Mouse (Mus musculus) midbrain, embryonic 12.5 days (tissue): ENCODE measurements at regions not wholly inside any gene's neighbourhood (a gene's known extent, or its start where the extent isn't known, plus 50 kb on each side); places are given as distances from the start of the nearest gene placed in this dataset.

Experiments
- ATAC-seq: fragments of 200-750 bp; cut with Nextera tagmentation; 2 replicates; pipeline ENCODE4 v1.8.0; 2017; ENCODE audit warnings: low read depth, moderate TSS enrichment, moderate library complexity; ENCODE audit not compliant: low FRiP score
- H3K27ac ChIP-seq: fragments of 300-500 bp; sonication (generic); replicated peaks from 2 replicates; pipeline ENCODE4 v1.5.1; 2016; ENCODE audit warnings: mild to moderate bottlenecking
- H3K27me3 ChIP-seq: fragments of 300-500 bp; sonication (generic); 2 replicates; pipeline ENCODE4 v1.6.1; 2016; ENCODE audit warnings: mild to moderate bottlenecking
- H3K36me3 ChIP-seq: fragments of 300-500 bp; sonication (generic); 2 replicates; pipeline ENCODE4 v1.6.1; 2016
- H3K4me1 ChIP-seq: fragments of 300-500 bp; sonication (generic); 2 replicates; pipeline ENCODE4 v1.6.1; 2016
- H3K4me2 ChIP-seq: fragments of 300-500 bp; sonication (generic); replicated peaks from 2 replicates; pipeline ENCODE4 v1.6.1; 2016; ENCODE audit warnings: mild to moderate bottlenecking, moderate library complexity
- H3K4me3 ChIP-seq: fragments of 300-500 bp; sonication (generic); 2 replicates; pipeline ENCODE4 v1.5.1; 2016; ENCODE audit warnings: mild to moderate bottlenecking
- H3K9ac ChIP-seq: fragments of 300-500 bp; sonication (generic); replicated peaks from 2 replicates; pipeline ENCODE4 v1.6.1; 2016; ENCODE audit warnings: mild to moderate bottlenecking, moderate library complexity
- H3K9me3 ChIP-seq: fragments of 300-500 bp; sonication (generic); 2 replicates; pipeline ENCODE4 v1.6.1; 2016; ENCODE audit warnings: mild to moderate bottlenecking
- whole genome bisulfite sequencing: fragments of 180-500 bp; shearing (Covaris S2); methylation state at CpG from one replicate; pipeline ENCODE4 v1.1.7; 2016; 5-methylcytosine and 5-hydroxymethylcytosine counted together

DNA sequence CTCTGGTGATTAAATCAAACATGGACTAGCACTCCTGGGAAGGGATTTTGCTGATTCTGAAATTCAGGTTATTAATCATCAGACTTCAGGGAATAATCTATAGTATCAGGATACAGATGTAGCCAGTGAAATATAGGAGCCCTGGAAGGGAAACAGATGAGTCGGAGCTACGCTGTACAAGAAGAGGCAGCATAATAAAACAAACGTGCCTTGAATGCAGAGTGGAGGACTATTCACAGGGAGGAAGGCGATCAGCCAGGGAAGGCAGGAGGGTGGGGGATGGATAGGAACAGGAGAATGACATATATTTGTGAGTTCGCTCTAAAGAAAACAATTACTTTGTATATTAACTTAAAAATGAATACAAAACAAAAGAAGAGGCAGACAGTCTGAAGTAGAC, 286.6 kb upstream of the Got2 start:
- WGBS, result 77% methylated on average over 5 of the region's 5 CpGs
- Histone ChIP-seq H3K4me3 (no peak overlapping the region), H3K4me1 (no peaks in the 10 kb centered on the region), H3K4me2 (no peak overlapping the region), H3K9ac (no peak overlapping the region), H3K36me3 (no peaks in the 10 kb centered on the region), H3K27me3 (no peaks in the 10 kb centered on the region), H3K9me3 (no peaks in the 10 kb centered on the region), H3K27ac (no peak overlapping the region)
- ATAC-seq, result peak; percentile 75; the same call in 1 of the 2 replicates

- no peak for ATAC-seq
- 94% methylated on average over 8 of the region's 8 CpGs for WGBS
- Histone ChIP-seq H3K4me2 (no peak overlapping the region), H3K9ac (no peak overlapping the region), H3K4me3 (no peak overlapping the region), H3K27me3 (no peaks in the 10 kb centered on the region), H3K27ac (no peak overlapping the region), H3K9me3 (no peaks in the 10 kb centered on the region), H3K4me1 (no peaks in the 10 kb centered on the region), H3K36me3 (no peaks in the 10 kb centered on the region)
Observed at GRCm38 (mm10) chr8:96164933-96165332, 276.6 kb upstream of the Got2 start.

DNA sequence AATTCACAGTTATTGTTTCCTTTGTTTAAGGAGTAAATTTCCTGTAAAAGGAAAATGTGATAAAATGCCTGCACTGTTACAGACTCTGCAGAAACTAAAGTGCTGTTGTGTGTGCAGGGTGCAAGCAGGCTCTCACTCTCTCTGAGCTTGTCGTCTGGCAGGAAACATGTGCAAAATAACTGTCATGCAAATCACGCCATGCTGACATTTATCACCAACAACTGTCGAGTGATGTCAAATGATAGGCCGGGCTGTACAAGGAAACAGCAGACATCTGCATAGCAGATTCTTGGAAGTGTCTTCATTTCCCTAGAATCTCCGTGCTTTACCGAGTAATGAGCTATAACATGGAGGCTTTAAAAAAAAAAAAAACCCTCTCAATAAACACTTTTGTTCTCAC, 271.6 kb upstream of the Got2 start:
- WGBS, result 78% methylated on average over 6 of the region's 6 CpGs
- no peak for ATAC-seq
- Histone ChIP-seq H3K4me3 (no peak overlapping the region), H3K4me1 (no peaks in the 10 kb centered on the region), H3K27me3 (no peaks in the 10 kb centered on the region), H3K36me3 (no peaks in the 10 kb centered on the region), H3K4me2 (no peak overlapping the region), H3K9ac (no peak overlapping the region), H3K9me3 (no peaks in the 10 kb centered on the region), H3K27ac (no peak overlapping the region)

DNA sequence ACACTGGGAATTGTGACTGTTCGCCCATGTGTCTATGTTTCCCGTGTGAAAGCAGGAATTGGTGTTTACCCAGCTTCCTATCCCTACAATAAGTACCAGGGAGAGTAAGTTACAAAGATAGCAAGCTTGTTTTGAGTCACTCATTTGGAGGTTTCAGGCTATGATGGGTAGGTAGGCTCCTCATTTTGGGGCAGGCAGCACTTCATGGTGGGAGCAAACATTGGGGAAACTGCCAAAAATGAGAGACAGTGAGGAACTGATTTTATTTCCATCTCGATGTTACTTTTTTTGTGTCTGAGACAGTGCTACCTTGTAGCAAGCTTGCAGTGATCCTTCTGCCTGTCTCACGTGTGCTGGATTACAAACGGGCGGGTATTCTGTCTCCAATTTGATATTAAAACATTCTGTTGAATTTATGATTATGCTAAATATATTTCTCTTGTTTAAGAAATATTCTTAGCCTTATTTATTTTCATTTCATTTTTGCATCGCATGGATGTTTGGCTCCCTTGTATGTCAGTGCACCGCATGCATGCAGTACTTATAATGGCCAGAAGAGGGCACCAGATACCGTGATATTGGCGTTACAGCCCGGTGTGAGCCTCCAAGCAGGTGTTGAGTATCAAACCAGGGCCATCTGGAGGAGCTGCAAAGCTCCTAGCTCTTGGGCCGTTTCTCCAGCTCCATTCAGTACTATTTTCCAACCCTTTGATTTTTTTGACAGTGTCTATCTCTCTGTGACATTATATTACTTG, 264.3 kb upstream of the Got2 start:
- Histone ChIP-seq H3K36me3 (no peaks in the 10 kb centered on the region), H3K9ac (no peak overlapping the region), H3K4me3 (no peak overlapping the region), H3K4me2 (no peak overlapping the region), H3K9me3 (no peaks in the 10 kb centered on the region), H3K27me3 (no peaks in the 10 kb centered on the region), H3K4me1 (no peaks in the 10 kb centered on the region), H3K27ac (no peak overlapping the region)
- ATAC-seq, result no peak; the same call in 1 of the 2 replicates
- 42% methylated on average over 12 of the region's 12 CpGs for WGBS

DNA sequence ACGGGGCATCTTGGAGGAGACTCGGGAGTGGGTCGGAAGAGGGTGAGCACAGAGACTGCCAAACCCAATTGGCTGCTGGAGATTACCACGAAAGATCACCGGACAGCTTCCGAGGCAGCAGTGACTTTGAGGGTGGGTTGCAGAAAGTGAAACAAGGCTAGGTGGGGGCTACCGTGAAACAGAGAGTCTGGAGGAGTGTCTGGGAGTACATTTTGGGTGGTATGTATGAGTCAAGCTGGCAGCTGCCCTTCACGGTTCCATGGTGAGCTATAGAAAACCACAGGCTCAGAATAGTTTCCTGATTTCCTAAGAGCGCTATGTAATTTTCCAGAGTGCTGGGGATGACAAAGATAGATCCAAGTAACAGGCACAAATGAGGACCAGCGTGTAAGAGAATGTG, 263.7 kb upstream of the Got2 start:
- H3K36me3 ChIP-seq, result no peaks in the 10 kb centered on the region
- no peak overlapping the region for H3K4me3 ChIP-seq
- H3K27me3 ChIP-seq, result no peaks in the 10 kb centered on the region
- no peak for ATAC-seq
- no peak overlapping the region for H3K27ac ChIP-seq
- H3K4me2 ChIP-seq, result no peak overlapping the region
- no peaks in the 10 kb centered on the region for H3K9me3 ChIP-seq
- no peak overlapping the region for H3K9ac ChIP-seq
- WGBS, result 86% methylated on average over 10 of the region's 10 CpGs
- no peaks in the 10 kb centered on the region for H3K4me1 ChIP-seq

GRCm38 (mm10) chr8:96151065-96151472, 262.7 kb upstream of the Got2 start:
- Histone ChIP-seq H3K27ac (no peak overlapping the region), H3K9ac (no peak overlapping the region), H3K9me3 (no peaks in the 10 kb centered on the region), H3K27me3 (no peaks in the 10 kb centered on the region), H3K4me1 (no peaks in the 10 kb centered on the region), H3K4me3 (no peak overlapping the region), H3K36me3 (no peaks in the 10 kb centered on the region), H3K4me2 (no peak overlapping the region)
- no peak for ATAC-seq
- WGBS, result 89% methylated on average over 16 of the region's 16 CpGs

- no peaks in the 10 kb centered on the region for H3K36me3 ChIP-seq
- ATAC-seq, result peak; percentile 66; the same call in 1 of the 2 replicates
Observed at GRCm38 (mm10) chr8:96132183-96132582, 243.8 kb upstream of the Got2 start.

DNA sequence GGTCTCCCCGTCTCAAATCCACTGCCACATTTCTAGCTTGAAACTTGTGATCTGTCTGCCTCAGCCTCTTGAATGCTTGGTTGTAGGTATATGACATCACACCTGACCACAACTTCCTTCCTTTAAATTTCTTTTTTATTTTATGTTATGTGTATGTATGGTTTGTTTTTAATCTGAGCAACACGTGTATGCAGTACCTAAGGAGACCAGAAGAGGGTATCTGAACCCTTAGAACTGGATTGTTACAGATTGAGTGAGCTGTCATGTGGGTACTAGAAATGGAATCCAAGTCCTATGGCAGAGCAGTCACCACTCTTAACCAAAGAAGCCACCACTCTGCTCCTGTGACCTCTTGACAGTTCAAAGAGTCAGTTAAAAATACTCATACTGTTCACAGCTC, 240.0 kb upstream of the Got2 start:
- H3K27me3 ChIP-seq, result no peaks in the 10 kb centered on the region
- WGBS, result 78% methylated on average over 2 of the region's 2 CpGs
- ATAC-seq, result no peak
- H3K4me3 ChIP-seq, result no peak overlapping the region
- H3K9ac ChIP-seq, result no peak overlapping the region
- H3K4me1 ChIP-seq, result peaks cover 3% of the 10 kb centered on the region
- 0 out of 2 replicates have a peak, but pooled peaks cover 4% of the 10 kb centered on the region for H3K9me3 ChIP-seq
- no peak overlapping the region for H3K4me2 ChIP-seq
- no peaks in the 10 kb centered on the region for H3K36me3 ChIP-seq
- H3K27ac ChIP-seq, result no peak overlapping the region

More at GRCm38 (mm10) chr8:96132183-96132582, 243.8 kb upstream of the Got2 start:
- no peak overlapping the region for H3K9ac ChIP-seq
- no peak overlapping the region for H3K4me2 ChIP-seq
- WGBS, result 23% methylated on average over 5 of the region's 5 CpGs
- no peak overlapping the region for H3K27ac ChIP-seq
- H3K4me3 ChIP-seq, result no peak overlapping the region
- no peaks in the 10 kb centered on the region for H3K9me3 ChIP-seq
- H3K27me3 ChIP-seq, result no peaks in the 10 kb centered on the region
- peaks cover 3% of the 10 kb centered on the region for H3K4me1 ChIP-seq

DNA sequence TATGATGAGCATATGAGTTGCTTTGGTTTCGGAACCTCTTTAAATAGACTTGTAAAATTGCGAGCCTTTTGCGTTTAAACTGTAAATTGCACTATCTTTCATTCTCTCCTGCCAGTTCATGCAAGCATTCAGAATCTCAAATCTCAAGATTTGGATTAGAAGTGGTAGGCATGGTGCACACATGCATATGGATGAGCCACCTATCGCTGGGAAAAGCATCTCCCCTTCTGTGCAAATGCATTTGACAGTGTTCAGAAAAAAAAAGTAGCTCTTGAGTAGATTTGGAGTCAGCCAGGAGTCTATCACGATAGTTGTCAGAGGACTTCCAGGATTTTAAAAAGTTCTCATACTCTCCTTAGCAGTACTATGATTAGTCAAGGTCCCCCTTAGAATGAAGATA, 212.5 kb upstream of the Got2 start:
- Histone ChIP-seq H3K9ac (no peak overlapping the region), H3K9me3 (no peaks in the 10 kb centered on the region), H3K4me1 (no peaks in the 10 kb centered on the region; the same call in 1 of the 2 replicates), H3K4me2 (no peak overlapping the region), H3K36me3 (no peaks in the 10 kb centered on the region), H3K4me3 (no peak overlapping the region), H3K27ac (no peak overlapping the region), H3K27me3 (no peaks in the 10 kb centered on the region)
- WGBS, result 59% methylated on average over 5 of the region's 5 CpGs
- ATAC-seq, result peak; percentile 66; the same call in 1 of the 2 replicates

DNA sequence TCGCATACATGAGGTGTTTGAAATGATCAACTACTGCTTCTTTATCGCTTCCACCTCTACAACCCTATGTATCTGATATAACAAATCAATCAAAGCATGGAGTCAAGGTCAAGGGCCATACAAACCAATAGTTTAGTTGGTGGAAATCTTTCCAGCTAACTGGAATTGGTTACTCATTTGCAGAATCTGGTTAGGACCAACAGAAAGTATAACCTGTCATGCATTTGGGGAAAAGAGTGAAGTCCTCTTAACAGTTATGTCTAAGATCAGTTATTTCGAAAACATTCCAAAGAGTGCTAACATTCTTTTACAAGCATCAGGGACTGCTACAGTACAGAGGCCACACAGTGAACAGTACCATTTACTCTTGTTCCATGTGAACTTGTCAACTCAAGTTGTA, 204.6 kb upstream of the Got2 start:
- ATAC-seq, result no peak
- 90% methylated on average over 3 of the region's 3 CpGs for WGBS
- no peaks in the 10 kb centered on the region for H3K27me3 ChIP-seq

DNA sequence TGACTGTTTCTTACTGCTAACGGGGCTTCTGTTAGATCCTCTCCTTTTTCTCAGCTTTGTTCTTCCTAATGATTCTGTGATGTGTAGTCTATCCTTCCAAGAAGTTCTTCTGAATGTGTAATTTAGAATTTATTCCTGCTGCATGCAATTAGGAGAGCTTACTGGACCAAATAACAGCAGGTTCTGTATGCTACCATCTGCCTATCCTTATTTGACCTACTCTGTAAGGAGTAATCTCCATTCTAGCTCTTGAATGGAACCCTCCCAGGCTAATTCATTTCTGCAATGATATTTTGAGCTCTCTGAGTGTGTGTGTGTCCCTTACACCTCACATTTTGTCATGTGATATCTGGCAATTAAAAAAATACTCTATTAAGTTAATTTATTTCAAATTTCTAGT, 201.9 kb upstream of the Got2 start:
- Histone ChIP-seq H3K4me3 (no peak overlapping the region), H3K27me3 (no peaks in the 10 kb centered on the region), H3K4me1 (no peaks in the 10 kb centered on the region), H3K27ac (no peak overlapping the region), H3K4me2 (no peak overlapping the region), H3K36me3 (no peaks in the 10 kb centered on the region), H3K9me3 (no peaks in the 10 kb centered on the region), H3K9ac (no peak overlapping the region)
- ATAC-seq, result no peak
- 89% methylated on average over 1 of the region's 1 CpGs for WGBS

More for the DNA sequence above, 204.6 kb upstream of the Got2 start:
- H3K27ac ChIP-seq, result no peak overlapping the region
- no peak overlapping the region for H3K4me3 ChIP-seq
- no peaks in the 10 kb centered on the region for H3K4me1 ChIP-seq
- no peak overlapping the region for H3K4me2 ChIP-seq
- no peaks in the 10 kb centered on the region for H3K36me3 ChIP-seq
- H3K9ac ChIP-seq, result no peak overlapping the region
- H3K9me3 ChIP-seq, result no peaks in the 10 kb centered on the region

DNA sequence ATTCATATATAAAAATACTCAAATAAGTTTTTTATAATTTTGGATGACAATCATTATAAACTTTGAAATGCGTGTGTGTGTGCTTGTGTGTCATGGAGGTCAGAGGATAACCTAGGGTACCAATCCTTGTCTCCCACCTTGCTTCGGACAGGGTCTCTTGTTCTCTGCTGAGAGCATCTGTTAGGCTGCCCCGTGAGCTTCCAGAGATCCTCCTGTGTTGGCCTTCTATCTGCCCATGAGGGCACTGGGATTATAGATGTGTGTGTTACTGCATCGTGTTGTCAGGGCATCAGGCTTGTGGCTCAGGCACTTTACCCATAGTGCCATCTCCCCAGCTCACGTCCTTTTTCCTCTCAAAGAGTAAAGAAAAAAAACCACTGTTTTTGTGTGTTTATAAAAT, 180.0 kb upstream of the Got2 start:
- Histone ChIP-seq H3K9ac (no peak overlapping the region), H3K4me3 (no peak overlapping the region), H3K27ac (no peak overlapping the region), H3K4me1 (no peaks in the 10 kb centered on the region), H3K36me3 (no peaks in the 10 kb centered on the region), H3K4me2 (no peak overlapping the region), H3K9me3 (no peaks in the 10 kb centered on the region), H3K27me3 (no peaks in the 10 kb centered on the region)
- 83% methylated on average over 5 of the region's 5 CpGs for WGBS
- ATAC-seq, result no peak

- H3K27ac ChIP-seq, result no peak overlapping the region
- peaks cover 11% of the 10 kb centered on the region; the same call in 1 of the 2 replicates for H3K4me1 ChIP-seq
- ATAC-seq, result no peak
- no peaks in the 10 kb centered on the region for H3K27me3 ChIP-seq
- H3K4me2 ChIP-seq, result no peak overlapping the region
- H3K9ac ChIP-seq, result no peak overlapping the region
- no peak overlapping the region for H3K4me3 ChIP-seq
- 28% methylated on average over 3 of the region's 3 CpGs for WGBS
- H3K9me3 ChIP-seq, result no peaks in the 10 kb centered on the region
- no peaks in the 10 kb centered on the region for H3K36me3 ChIP-seq
Observed at GRCm38 (mm10) chr8:96047686-96048085, 159.3 kb upstream of the Got2 start.
